Mouse (Mus musculus) lung, postnatal 0 days (tissue): ENCODE data around the gene Psmf1. TPM values are rescaled to one million over a fixed set of nuclear protein-coding genes. Genes with fewer than 3 reads are reported as not detected.

ENCODE experiments used
- ATAC-seq: fragments of 200-750 bp; cut with Nextera tagmentation; 2 replicates; pipeline ENCODE4 v1.8.0; 2017; ENCODE audit warnings: moderate library complexity
- DNase-seq: peaks from one replicate; pipeline ENCODE4 v3.0.0-alpha.2; 2016; ENCODE audit warnings: low spot score
- H3K27ac ChIP-seq: fragments of 300-500 bp; sonication (generic); 2 replicates; pipeline ENCODE4 v1.5.1; 2014; ENCODE audit warnings: antibody characterized with exemption, mild to moderate bottlenecking, low read length, mixed read lengths
- H3K27me3 ChIP-seq: fragments of 300-500 bp; sonication (generic); replicated peaks from 2 replicates; pipeline ENCODE4 v1.6.1; 2014; ENCODE audit warnings: low read length, mixed read lengths; ENCODE audit not compliant: insufficient read depth
- H3K36me3 ChIP-seq: fragments of 300-500 bp; sonication (generic); 2 replicates; pipeline ENCODE4 v1.6.1; 2014; ENCODE audit warnings: low read length, mixed read lengths; ENCODE audit not compliant: insufficient read depth
- H3K4me1 ChIP-seq: fragments of 300-500 bp; sonication (generic); 2 replicates; pipeline ENCODE4 v1.6.1; 2014; ENCODE audit warnings: antibody characterized with exemption, low read depth, low read length, mixed read lengths; ENCODE audit not compliant: insufficient read depth
- H3K4me2 ChIP-seq: fragments of 300-500 bp; sonication (generic); replicated peaks from 2 replicates; pipeline ENCODE4 v1.6.1; 2014; ENCODE audit warnings: low read depth, mild to moderate bottlenecking, low read length, moderate library complexity, mixed read lengths
- H3K4me3 ChIP-seq: fragments of 300-500 bp; sonication (generic); 2 replicates; pipeline ENCODE4 v1.5.1; 2014; ENCODE audit warnings: low read depth, low read length
- H3K9ac ChIP-seq: fragments of 300-500 bp; sonication (generic); replicated peaks from 2 replicates; pipeline ENCODE4 v1.6.1; 2014; ENCODE audit warnings: low read depth, mild to moderate bottlenecking
- H3K9me3 ChIP-seq: fragments of 300-500 bp; sonication (generic); 2 replicates; pipeline ENCODE4 v1.6.1; 2016; ENCODE audit warnings: low read length, mixed read lengths
- CTCF ChIP-seq: IDR thresholded peaks from 2 replicates; pipeline ENCODE4 v1.5.1; 2016; ENCODE audit warnings: antibody characterized with exemption, mild to moderate bottlenecking
- EP300 ChIP-seq: IDR thresholded peaks from 2 replicates; pipeline ENCODE4 v1.6.1; 2016; ENCODE audit warnings: antibody characterized with exemption, mild to moderate bottlenecking, control low read depth
- WGBS: fragments of 180-500 bp; shearing (Covaris S2); extraction: QIAGEN DNeasy Blood & Tissue Kit; methylation state at CpG from one replicate; pipeline ENCODE4 v1.1.7; 2014; 5-methylcytosine and 5-hydroxymethylcytosine counted together
- polyA plus RNA-seq: library from polyadenylated mRNA; unstranded; fragments of >200 nt; fragmentation: Nextera tagmentation; extraction: Ambion mirVana; gene quantifications from 2 replicates; pipeline ENCODE4 v1.2.1, GENCODE M21; 2015

Psmf1 gene
- polyA plus RNA-seq = 32.5 and 38.5 TPM in 2 replicates

GRCm38 (mm10) chr2:151743845-151744244 lies at the start of gene Psmf1:
Gene Psmf1 (minus strand): TSS chr2:151744186.
- Histone ChIP-seq H3K4me1 (peaks cover 6% of the 10 kb centered on the region; the same call in 1 of the 2 replicates), H3K27me3 (no peaks in the 10 kb centered on the region), H3K9me3 (no peaks in the 10 kb centered on the region), H3K4me2 (no peak within 1 kb of the TSS), H3K9ac (no peak within 1 kb of the TSS), H3K36me3 (no peaks in the 10 kb centered on the region), H3K27ac (no peak within 1 kb of the TSS), H3K4me3 (no peak within 1 kb of the TSS)
- DNase-seq (no peak), ATAC-seq (no peak)
- TF ChIP-seq CTCF (no peak), EP300 (no peak)

- H3K4me2 ChIP-seq = no peak overlapping the region
- H3K27me3 ChIP-seq = no peaks in the 10 kb centered on the region
- H3K9ac ChIP-seq = no peak overlapping the region
- H3K4me1 ChIP-seq = no peaks in the 10 kb centered on the region
- TF ChIP-seq CTCF = no peak
- TF ChIP-seq EP300 = no peak
- H3K9me3 ChIP-seq = no peaks in the 10 kb centered on the region
- H3K27ac ChIP-seq = no peak overlapping the region
- no peak overlapping the region for H3K4me3 ChIP-seq
- ATAC-seq (no peak), DNase-seq (no peak)
- 29% methylated on average over 5 of the region's 5 CpGs for WGBS
- no peaks in the 10 kb centered on the region for H3K36me3 ChIP-seq
Measured at GRCm38 (mm10) chr2:151791156-151791555, 47.2 kb upstream of the Psmf1 start.

- Histone ChIP-seq H3K27me3 (no peaks in the 10 kb centered on the region), H3K36me3 (no peaks in the 10 kb centered on the region), H3K27ac (no peak overlapping the region), H3K4me2 (no peak overlapping the region), H3K9ac (no peak overlapping the region), H3K4me1 (no peaks in the 10 kb centered on the region), H3K9me3 (no peaks in the 10 kb centered on the region), H3K4me3 (no peak overlapping the region)
- TF ChIP-seq CTCF (no peak), EP300 (no peak)
- ATAC-seq = no peak
- no peak for DNase-seq
- WGBS = 57% methylated on average over 7 of the region's 7 CpGs
Measured at GRCm38 (mm10) chr2:151790169-151790568, 46.2 kb upstream of the Psmf1 start.

GRCm38 (mm10) chr2:151788221-151788977 lies 44.4 kb upstream of the Psmf1 start:
- Histone ChIP-seq H3K27ac (no peak overlapping the region), H3K4me1 (no peaks in the 10 kb centered on the region), H3K9ac (no peak overlapping the region), H3K4me3 (no peak overlapping the region), H3K9me3 (no peaks in the 10 kb centered on the region), H3K27me3 (no peaks in the 10 kb centered on the region), H3K36me3 (no peaks in the 10 kb centered on the region), H3K4me2 (no peak overlapping the region)
- DNase-seq (no peak), ATAC-seq (no peak)
- TF ChIP-seq CTCF (no peak), EP300 (no peak)
- 57% methylated on average over 7 of the region's 7 CpGs for WGBS

- Histone ChIP-seq H3K4me1 (no peaks in the 10 kb centered on the region), H3K36me3 (no peaks in the 10 kb centered on the region), H3K27ac (no peak overlapping the region), H3K27me3 (no peaks in the 10 kb centered on the region), H3K9me3 (no peaks in the 10 kb centered on the region), H3K4me2 (no peak overlapping the region), H3K4me3 (no peak overlapping the region), H3K9ac (no peak overlapping the region)
- DNase-seq (no peak), ATAC-seq (no peak)
- TF ChIP-seq CTCF = no peak
- no peak for TF ChIP-seq EP300
- 84% methylated on average over 2 of the region's 2 CpGs for WGBS
Measured at GRCm38 (mm10) chr2:151783493-151783892, 39.5 kb upstream of the Psmf1 start.

GRCm38 (mm10) chr2:151777366-151777765 lies 33.4 kb upstream of the Psmf1 start:
- H3K4me3 ChIP-seq = no peak overlapping the region
- WGBS = 82% methylated on average over 3 of the region's 3 CpGs
- H3K9me3 ChIP-seq = no peaks in the 10 kb centered on the region
- no peak for DNase-seq
- no peaks in the 10 kb centered on the region for H3K36me3 ChIP-seq
- H3K9ac ChIP-seq = no peak overlapping the region
- no peak overlapping the region for H3K27ac ChIP-seq
- H3K4me1 ChIP-seq = no peaks in the 10 kb centered on the region
- no peak for TF ChIP-seq EP300
- TF ChIP-seq CTCF = no peak
- ATAC-seq = no peak
- H3K4me2 ChIP-seq = no peak overlapping the region
- no peaks in the 10 kb centered on the region for H3K27me3 ChIP-seq
